Mouse (Mus musculus): ENCODE data around the gene Vmn1r14.
"Not testable (repeated sequence)": the region's sequence is repeated elsewhere in the genome, so short reads cannot be mapped to it uniquely, and the experiment has no call there.

- TF ChIP-seq HCFC1 (IDR thresholded peaks at IDR 0.05; ENCODE audit: borderline replicate concordance, insufficient read depth, low read length); ZC3H11A (IDR thresholded peaks at IDR 0.05; ENCODE audit: borderline replicate concordance, low read depth, low read length): not testable (repeated sequence)
Observed at GRCm38 (mm10) chr6:57202990-57203389, 28.5 kb upstream of the Vmn1r14 start, which contains the start of gene Vmn1r13.
